Mouse (Mus musculus) megakaryocyte, adult 5-6 weeks (primary cell): Measurements from ENCODE around the gene Ctr9. TPM values are rescaled to one million over a fixed set of nuclear protein-coding genes. Genes with fewer than 3 reads are reported as not detected.

Experiments
- ATAC-seq: 2 replicates; pipeline ENCODE4 v1.8.0; 2016; ENCODE audit warnings: mild to moderate bottlenecking, inconsistent platforms; ENCODE audit not compliant: poor library complexity, severe bottlenecking
- total RNA-seq, 2 experiments: library from RNA; stranded (forward) in 1 of 2; stranded (reverse) in 1 of 2; fragments of 153-499, 151-499 nt in 1 of 2; fragments of 221-1000, 200-1000 nt in 1 of 2; gene quantifications; 2 replicates each; pipeline versions ENCODE4 v1.2.3 to v1.2.4; 2015 to 2017

Ctr9 gene
- total RNA-seq (2015) (14.7 and 33.9 TPM in 2 replicates), total RNA-seq (2017) (47.0 and 48.3 TPM in 2 replicates)

GRCm38 (mm10) chr7:111028281-111029045 lies at the start of gene Ctr9:
TSS of gene Ctr9 (plus strand) at chr7:111028951.
- ATAC-seq: peak; percentile 94

GRCm38 (mm10) chr7:110981036-110981435 lies 47.7 kb upstream of the Ctr9 start:
- ATAC-seq: no peak

- no peak for ATAC-seq
These were observed 46.6 kb upstream of the Ctr9 start, which contains the start of gene Mrvi1 for GRCm38 (mm10) chr7:110982053-110982705. TSS of gene Mrvi1 (minus strand) at chr7:110982461.

GRCm38 (mm10) chr7:110982764-110983163 lies 46.0 kb upstream of the Ctr9 start:
- peak; percentile 76 for ATAC-seq

GRCm38 (mm10) chr7:110983621-110984020 lies 45.1 kb upstream of the Ctr9 start:
- no peak for ATAC-seq

- no peak for ATAC-seq
These were observed 43.0 kb upstream of the Ctr9 start for GRCm38 (mm10) chr7:110985581-110986265.

GRCm38 (mm10) chr7:110988081-110988480 lies 40.7 kb upstream of the Ctr9 start:
- no peak for ATAC-seq

- no peak for ATAC-seq
These were observed 39.4 kb upstream of the Ctr9 start for GRCm38 (mm10) chr7:110989286-110989879.

GRCm38 (mm10) chr7:110990356-110991220 lies 38.2 kb upstream of the Ctr9 start:
- no peak for ATAC-seq

GRCm38 (mm10) chr7:110991221-110991494 lies 37.6 kb upstream of the Ctr9 start:
- no peak for ATAC-seq

GRCm38 (mm10) chr7:110998887-110999827 lies 29.6 kb upstream of the Ctr9 start:
- peak; percentile 61 for ATAC-seq

GRCm38 (mm10) chr7:111004136-111004840 lies 24.5 kb upstream of the Ctr9 start:
- peak; percentile 20; the same call in 1 of the 2 replicates for ATAC-seq

- ATAC-seq: peak; percentile 75
These were observed 14.6 kb upstream of the Ctr9 start for GRCm38 (mm10) chr7:111014039-111014605.

GRCm38 (mm10) chr7:111014893-111015292 lies 13.9 kb upstream of the Ctr9 start:
- peak; percentile 96 for ATAC-seq

GRCm38 (mm10) chr7:111015731-111016130 lies 13.0 kb upstream of the Ctr9 start:
- no peak for ATAC-seq

GRCm38 (mm10) chr7:111016921-111017320 lies 11.8 kb upstream of the Ctr9 start:
- ATAC-seq: no peak

- no peak for ATAC-seq
These were observed 7.9 kb upstream of the Ctr9 start for GRCm38 (mm10) chr7:111020814-111021213.

GRCm38 (mm10) chr7:111024068-111024594 lies 4.6 kb upstream of the Ctr9 start:
- 0 out of 2 replicates have a peak, but pooled peaks have one; percentile 11 for ATAC-seq
